In the genomic region with DNA sequence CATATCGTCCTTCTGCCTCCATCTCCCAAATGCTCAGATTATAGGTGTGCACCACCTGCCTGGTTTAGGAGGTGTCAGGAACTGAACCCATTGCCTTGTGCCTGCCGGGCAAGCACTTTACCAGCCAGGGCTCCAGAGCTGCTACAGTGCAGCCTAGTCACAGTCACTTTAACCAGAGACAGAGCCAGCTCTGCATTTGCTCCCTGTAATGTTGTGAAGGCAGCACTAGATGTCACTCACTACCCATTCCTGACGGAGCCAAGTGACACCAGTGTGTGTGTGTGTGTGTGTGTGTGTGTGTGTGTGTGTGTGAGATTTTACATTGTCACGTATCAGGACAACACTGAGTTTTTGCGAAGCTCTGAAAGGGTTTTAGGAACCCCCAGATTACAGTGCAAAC, we compare ENCODE assay signal across 10 mouse cellular contexts. TPM values are rescaled to one million over a fixed set of nuclear protein-coding genes. Genes with fewer than 3 reads are reported as not detected.
DNase-seq lines count a peak whose midpoint lies in the region; ATAC-seq and TF ChIP-seq lines count a peak whose summit lies in the region.
"Had no signal": no experiment of that assay in that cellular context is flagged by ENCODE, and none has a peak within 500 bp of the region (broad histone marks: within the 10 kb centered on the region; RNA-seq: fewer than 3 reads in every experiment).

No protein-coding gene starts in this region.

- no peak overlapping the region for H3K27ac ChIP-seq in intestine, embryonic 14.5 days (ENCODE audit: low read depth)
- H3K27ac ChIP-seq in intestine, embryonic 16.5 days (ENCODE audit: low read length), result no peak overlapping the region
- H3K27ac ChIP-seq in lung, embryonic 15.5 days, result no peak overlapping the region
- no peak overlapping the region for H3K27ac ChIP-seq in stomach, postnatal 0 days (replicated peaks)
- H3K27ac ChIP-seq: embryonic facial prominence, embryonic 13.5 days; liver, embryonic 13.5 days had no signal

- H3K36me3 ChIP-seq in intestine, embryonic 14.5 days (ENCODE audit: control insufficient read depth, insufficient read depth, low read length), result no peaks in the 10 kb centered on the region
- no peaks in the 10 kb centered on the region for H3K36me3 ChIP-seq in intestine, embryonic 16.5 days (ENCODE audit: control insufficient read depth, insufficient read depth, low read length)
- no peaks in the 10 kb centered on the region for H3K36me3 ChIP-seq in lung, embryonic 15.5 days
- H3K36me3 ChIP-seq in stomach, postnatal 0 days (ENCODE audit: control insufficient read depth, insufficient read depth, low read length), result no peaks in the 10 kb centered on the region
- H3K36me3 ChIP-seq: embryonic facial prominence, embryonic 13.5 days; liver, embryonic 13.5 days had no signal

- TF ChIP-seq EP300 in stomach, postnatal 0 days (optimal IDR thresholded peaks at IDR 0.05), result no peak

- H3K4me2 ChIP-seq in intestine, embryonic 14.5 days (ENCODE audit: low read length), result no peak overlapping the region
- no peak overlapping the region for H3K4me2 ChIP-seq in intestine, embryonic 16.5 days (ENCODE audit: low read depth, low read length)
- no peak overlapping the region for H3K4me2 ChIP-seq in lung, embryonic 15.5 days
- H3K4me2 ChIP-seq in stomach, postnatal 0 days (replicated peaks; ENCODE audit: low read depth), result no peak overlapping the region
- H3K4me2 ChIP-seq: embryonic facial prominence, embryonic 13.5 days; liver, embryonic 13.5 days had no signal

- no peak for DNase-seq in intestine, embryonic 14.5 days (ENCODE audit: low spot score)
- peak; percentile 39 for DNase-seq in MEL-GATA-1-ER (ENCODE audit: extremely low read depth, low read depth)
- peak; percentile 44 for DNase-seq in induced T-regulatory cell, adult 2 months (ENCODE audit: low read depth)
- peak; percentile 51 for DNase-seq in stomach, postnatal 0 days (ENCODE audit: low spot score)
- DNase-seq in urinary bladder, adult 2 months (ENCODE audit: low spot score), result no peak
- DNase-seq: liver, embryonic 13.5 days had no signal

- 44% methylated on average over 5 of the region's 5 CpGs for WGBS in intestine, embryonic 14.5 days
- WGBS in intestine, embryonic 16.5 days, result 40% methylated on average over 5 of the region's 5 CpGs
- WGBS in lung, embryonic 15.5 days, result 41% methylated on average over 5 of the region's 5 CpGs
- 42% methylated on average over 5 of the region's 5 CpGs for WGBS in stomach, postnatal 0 days

- no peak overlapping the region for H3K4me3 ChIP-seq in intestine, embryonic 14.5 days (ENCODE audit: low read depth, low read length)
- H3K4me3 ChIP-seq in intestine, embryonic 16.5 days (ENCODE audit: low read length), result no peak overlapping the region
- H3K4me3 ChIP-seq in lung, embryonic 15.5 days, result no peak overlapping the region
- H3K4me3 ChIP-seq in stomach, postnatal 0 days (ENCODE audit: low read depth, low read length), result no peak overlapping the region
- H3K4me3 ChIP-seq: embryonic facial prominence, embryonic 13.5 days; liver, embryonic 13.5 days had no signal

- H3K9ac ChIP-seq in intestine, embryonic 14.5 days (ENCODE audit: low read length), result no peak overlapping the region
- H3K9ac ChIP-seq in intestine, embryonic 16.5 days (ENCODE audit: low read depth, low read length), result no peak overlapping the region
- H3K9ac ChIP-seq in lung, embryonic 15.5 days, result no peak overlapping the region
- no peak overlapping the region for H3K9ac ChIP-seq in stomach, postnatal 0 days (ENCODE audit: low read length)
- H3K9ac ChIP-seq: embryonic facial prominence, embryonic 13.5 days; liver, embryonic 13.5 days had no signal

- TF ChIP-seq CTCF in stomach, postnatal 0 days (IDR thresholded peaks at IDR 0.05; ENCODE audit: low read depth), result peak; percentile 90

- H3K27me3 ChIP-seq in intestine, embryonic 14.5 days (replicated peaks; ENCODE audit: control insufficient read depth, insufficient read depth, low read length), result no peaks in the 10 kb centered on the region
- no peaks in the 10 kb centered on the region for H3K27me3 ChIP-seq in intestine, embryonic 16.5 days (replicated peaks; ENCODE audit: control insufficient read depth, insufficient read depth, low read length)
- no peaks in the 10 kb centered on the region for H3K27me3 ChIP-seq in lung, embryonic 15.5 days
- no peaks in the 10 kb centered on the region for H3K27me3 ChIP-seq in stomach, postnatal 0 days (ENCODE audit: control insufficient read depth, insufficient read depth, low read length)
- H3K27me3 ChIP-seq: embryonic facial prominence, embryonic 13.5 days; liver, embryonic 13.5 days had no signal

- ATAC-seq in intestine, embryonic 14.5 days (replicated peaks; ENCODE audit: low FRiP score, low TSS enrichment, low read depth), result 0 out of 2 replicates have a peak, but pooled peaks have one; percentile 43
- no peak for ATAC-seq in intestine, embryonic 16.5 days
- ATAC-seq in common myeloid progenitor, adult 5-6 weeks (replicated peaks; ENCODE audit: low read depth, poor library complexity, severe bottlenecking), result peak; percentile 64
- ATAC-seq in lung, embryonic 15.5 days (ENCODE audit: borderline replicate concordance, extremely low read depth, low FRiP score, low TSS enrichment), result peak; percentile 21; the same call in 1 of the 2 replicates
- peak; percentile 37; the same call in 1 of the 2 replicates for ATAC-seq in stomach, postnatal 0 days (ENCODE audit: low FRiP score, low TSS enrichment)

- no peaks in the 10 kb centered on the region for H3K9me3 ChIP-seq in intestine, embryonic 14.5 days (ENCODE audit: control insufficient read depth, low read length)
- H3K9me3 ChIP-seq in intestine, embryonic 16.5 days (ENCODE audit: control insufficient read depth, low read length), result no peaks in the 10 kb centered on the region
- no peaks in the 10 kb centered on the region for H3K9me3 ChIP-seq in lung, embryonic 15.5 days
- no peaks in the 10 kb centered on the region for H3K9me3 ChIP-seq in stomach, postnatal 0 days (ENCODE audit: control insufficient read depth, low read length)
- H3K9me3 ChIP-seq: embryonic facial prominence, embryonic 13.5 days; liver, embryonic 13.5 days had no signal

- H3K4me1 ChIP-seq in intestine, embryonic 14.5 days (replicated peaks; ENCODE audit: control insufficient read depth, insufficient read depth, low read length), result 0 out of 2 replicates have a peak, but pooled peaks cover 7% of the 10 kb centered on the region
- no peaks in the 10 kb centered on the region for H3K4me1 ChIP-seq in intestine, embryonic 16.5 days (ENCODE audit: control insufficient read depth, insufficient read depth, low read length)
- H3K4me1 ChIP-seq in lung, embryonic 15.5 days, result 0 out of 2 replicates have a peak, but pooled peaks cover 7% of the 10 kb centered on the region
- no peaks in the 10 kb centered on the region for H3K4me1 ChIP-seq in stomach, postnatal 0 days (replicated peaks; ENCODE audit: control insufficient read depth, insufficient read depth)
- H3K4me1 ChIP-seq: embryonic facial prominence, embryonic 13.5 days had no signal

RNA-seq across cellular contexts. Expression of a gene that starts 4.0 kb away (rescaled TPM):
- 0.05 and 0.15 TPM in 2 replicates for polyA plus RNA-seq in intestine, embryonic 14.5 days (2014; fragmentation: Nextera tagmentation; extraction: Ambion mirVana)
- 0.15 and 0.29 TPM in 2 replicates for polyA plus RNA-seq in intestine, embryonic 16.5 days (2015; fragmentation: Nextera tagmentation; extraction: Ambion mirVana)
- not detected in 2 replicates for total RNA-seq in common myeloid progenitor, adult 5-6 weeks (2017)
- polyA plus RNA-seq in lung, embryonic 15.5 days (2015; fragmentation: Nextera tagmentation; extraction: Ambion mirVana), result 0.22 TPM in 1 of 2 replicates, not detected in the other
- polyA plus RNA-seq in stomach, postnatal 0 days (2015; fragmentation: Nextera tagmentation; extraction: Ambion mirVana), result 0.12 and 0.24 TPM in 2 replicates
- polyA plus RNA-seq in urinary bladder, adult 2 months (2012; rRNA removed), result 0.01 TPM in 1 of 2 replicates, not detected in the other
- polyA plus RNA-seq: embryonic facial prominence, embryonic 13.5 days; liver, embryonic 13.5 days had no signal

RNA-seq across cellular contexts. Expression of a gene that starts 30.9 kb away (rescaled TPM):
- 33.3 and 35.0 TPM in 2 replicates for polyA plus RNA-seq in intestine, embryonic 14.5 days (2014; fragmentation: Nextera tagmentation; extraction: Ambion mirVana)
- 52.2 and 57.8 TPM in 2 replicates for polyA plus RNA-seq in intestine, embryonic 16.5 days (2015; fragmentation: Nextera tagmentation; extraction: Ambion mirVana)
- total RNA-seq in common myeloid progenitor, adult 5-6 weeks (2017), result 39.6 and 69.2 TPM in 2 replicates
- polyA plus RNA-seq in lung, embryonic 15.5 days (2015; fragmentation: Nextera tagmentation; extraction: Ambion mirVana), result 17.0 and 18.1 TPM in 2 replicates
- 25.5 and 26.7 TPM in 2 replicates for polyA plus RNA-seq in stomach, postnatal 0 days (2015; fragmentation: Nextera tagmentation; extraction: Ambion mirVana)
- 19.0 and 19.4 TPM in 2 replicates for polyA plus RNA-seq in urinary bladder, adult 2 months (2012; rRNA removed)

RNA-seq across cellular contexts. Expression of a gene that starts 46.5 kb away (rescaled TPM):
- polyA plus RNA-seq in intestine, embryonic 14.5 days (2014; fragmentation: Nextera tagmentation; extraction: Ambion mirVana), result 166 and 169 TPM in 2 replicates
- polyA plus RNA-seq in intestine, embryonic 16.5 days (2015; fragmentation: Nextera tagmentation; extraction: Ambion mirVana), result 340 and 367 TPM in 2 replicates
- 66.7 and 76.6 TPM in 2 replicates for total RNA-seq in common myeloid progenitor, adult 5-6 weeks (2017)
- 128 and 138 TPM in 2 replicates for polyA plus RNA-seq in lung, embryonic 15.5 days (2015; fragmentation: Nextera tagmentation; extraction: Ambion mirVana)
- 323 and 350 TPM in 2 replicates for polyA plus RNA-seq in stomach, postnatal 0 days (2015; fragmentation: Nextera tagmentation; extraction: Ambion mirVana)
- 169 and 193 TPM in 2 replicates for polyA plus RNA-seq in urinary bladder, adult 2 months (2012; rRNA removed)

RNA-seq across cellular contexts. Expression of a gene that starts 46.6 kb away (rescaled TPM):
- 125 and 133 TPM in 2 replicates for polyA plus RNA-seq in intestine, embryonic 14.5 days (2014; fragmentation: Nextera tagmentation; extraction: Ambion mirVana)
- polyA plus RNA-seq in intestine, embryonic 16.5 days (2015; fragmentation: Nextera tagmentation; extraction: Ambion mirVana), result 232 and 255 TPM in 2 replicates
- 139 and 147 TPM in 2 replicates for total RNA-seq in common myeloid progenitor, adult 5-6 weeks (2017)
- 143 TPM in 2 replicates for polyA plus RNA-seq in lung, embryonic 15.5 days (2015; fragmentation: Nextera tagmentation; extraction: Ambion mirVana)
- 201 and 213 TPM in 2 replicates for polyA plus RNA-seq in stomach, postnatal 0 days (2015; fragmentation: Nextera tagmentation; extraction: Ambion mirVana)
- 118 and 129 TPM in 2 replicates for polyA plus RNA-seq in urinary bladder, adult 2 months (2012; rRNA removed)

Comparison
In these comparisons a context has a peak if more than half of its experiments do, and no peak if none do; other contexts are left out.
1. DNase-seq: peak in MEL-GATA-1-ER (single experiment), induced T-regulatory cell, adult 2 months (single experiment) and stomach, postnatal 0 days (single experiment); none in intestine, embryonic 14.5 days (single experiment) and urinary bladder, adult 2 months (single experiment).